Mouse (Mus musculus): ENCODE results near the gene Chek1. TPM values are rescaled to one million over a fixed set of nuclear protein-coding genes. Genes with fewer than 3 reads are reported as not detected.
A peak's percentile ranks its signal among the peaks of the same experiment; 100 is the strongest.

Gene Chek1
- polyA plus RNA-seq (2015; fragmentation: Nextera tagmentation; extraction: Ambion mirVana) = 19.2 and 23.5 TPM in 2 replicates

- H3K9ac ChIP-seq (ENCODE audit: low read depth, low read length) = peak within 1 kb of the TSS; percentile 66
- no peaks in the 10 kb centered on the region for H3K9me3 ChIP-seq (replicated peaks; ENCODE audit: low read length)
- H3K4me2 ChIP-seq (ENCODE audit: low read length) = peak within 1 kb of the TSS; percentile 93
- H3K27ac ChIP-seq = peak within 1 kb of the TSS; percentile 74
- no peak for DNase-seq (ENCODE audit: low spot score)
- no peak for ATAC-seq (replicated peaks; ENCODE audit: low FRiP score, low read depth)
- WGBS = 4% methylated on average over 12 of the region's 12 CpGs
- no peaks in the 10 kb centered on the region for H3K4me1 ChIP-seq (replicated peaks; ENCODE audit: insufficient read depth, low read length)
- H3K27me3 ChIP-seq (ENCODE audit: insufficient read depth, low read length) = no peaks in the 10 kb centered on the region
- H3K4me3 ChIP-seq (replicated peaks; ENCODE audit: low read depth, low read length) = peak within 1 kb of the TSS; percentile 69
- H3K36me3 ChIP-seq (ENCODE audit: insufficient read depth, low read length) = 0 out of 2 replicates have a peak, but pooled peaks cover 8% of the 10 kb centered on the region
- no peak for TF ChIP-seq CTCF (IDR thresholded peaks at IDR 0.05; ENCODE audit: low read depth)
These were observed at the start of gene Chek1 for GRCm38 (mm10) chr9:36727034-36727755. Chek1 (minus strand) TSS chr9:36727065.

DNA sequence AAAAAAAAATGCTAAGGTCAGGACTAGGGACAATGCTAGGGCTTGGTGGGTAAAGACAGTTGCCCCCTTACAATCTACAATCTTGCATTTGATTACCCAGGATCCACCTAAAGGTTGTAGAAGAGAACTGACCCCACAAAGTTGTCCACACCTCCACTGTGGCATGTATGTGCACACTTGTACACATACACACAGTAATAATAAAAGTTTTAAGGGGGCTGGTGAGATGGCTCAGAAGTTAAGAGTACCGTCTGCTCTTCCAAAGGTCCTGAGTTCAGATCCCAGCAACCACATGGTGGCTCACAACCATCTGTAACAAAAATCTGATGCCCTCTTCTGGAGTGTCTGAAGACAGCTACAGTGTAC, 42.2 kb upstream of the Chek1 start:
- Histone ChIP-seq H3K9ac (ENCODE audit: low read depth, low read length) (no peak overlapping the region), H3K9me3 (replicated peaks; ENCODE audit: low read length) (no peaks in the 10 kb centered on the region), H3K36me3 (ENCODE audit: insufficient read depth, low read length) (0 out of 2 replicates have a peak, but pooled peaks cover 2% of the 10 kb centered on the region), H3K27me3 (ENCODE audit: insufficient read depth, low read length) (no peaks in the 10 kb centered on the region), H3K27ac (no peak overlapping the region), H3K4me2 (ENCODE audit: low read length) (peak overlapping the region; percentile 87; the same call in 1 of the 2 replicates), H3K4me1 (replicated peaks; ENCODE audit: insufficient read depth, low read length) (peaks cover 6% of the 10 kb centered on the region; the same call in 1 of the 2 replicates), H3K4me3 (replicated peaks; ENCODE audit: low read depth, low read length) (no peak overlapping the region)
- ATAC-seq (replicated peaks; ENCODE audit: low FRiP score, low read depth) (no peak), DNase-seq (ENCODE audit: low spot score) (no peak)
- 88% methylated on average over 1 of the region's 1 CpGs for WGBS
- no peak for TF ChIP-seq CTCF (IDR thresholded peaks at IDR 0.05; ENCODE audit: low read depth)

- no peak for DNase-seq (ENCODE audit: low spot score)
- 0 out of 2 replicates have a peak, but pooled peaks cover 4% of the 10 kb centered on the region for H3K36me3 ChIP-seq (ENCODE audit: insufficient read depth, low read length)
- peak overlapping the region; percentile 87 for H3K4me2 ChIP-seq (ENCODE audit: low read length)
- H3K4me3 ChIP-seq (replicated peaks; ENCODE audit: low read depth, low read length) = peak overlapping the region; percentile 64
- 12% methylated on average over 25 of the region's 25 CpGs for WGBS
- no peaks in the 10 kb centered on the region for H3K27me3 ChIP-seq (ENCODE audit: insufficient read depth, low read length)
- peaks cover 6% of the 10 kb centered on the region; the same call in 1 of the 2 replicates for H3K4me1 ChIP-seq (replicated peaks; ENCODE audit: insufficient read depth, low read length)
- H3K9me3 ChIP-seq (replicated peaks; ENCODE audit: low read length) = no peaks in the 10 kb centered on the region
- no peak for TF ChIP-seq CTCF (IDR thresholded peaks at IDR 0.05; ENCODE audit: low read depth)
- peak; percentile 2; the same call in 1 of the 2 replicates for ATAC-seq (replicated peaks; ENCODE audit: low FRiP score, low read depth)
- peak overlapping the region; percentile 97 for H3K27ac ChIP-seq
- H3K9ac ChIP-seq (ENCODE audit: low read depth, low read length) = peak overlapping the region; percentile 78
These were observed 41.5 kb upstream of the Chek1 start for GRCm38 (mm10) chr9:36768156-36769047.

GRCm38 (mm10) chr9:36767203-36768143, 40.6 kb upstream of the Chek1 start, which contains the start of gene Stt3a:
Stt3a (minus strand) TSS chr9:36767679.
- H3K4me2 ChIP-seq (ENCODE audit: low read length) = peak within 1 kb of the TSS; percentile 87
- no peak for TF ChIP-seq CTCF (IDR thresholded peaks at IDR 0.05; ENCODE audit: low read depth)
- H3K9ac ChIP-seq (ENCODE audit: low read depth, low read length) = peak within 1 kb of the TSS; percentile 91
- H3K4me1 ChIP-seq (replicated peaks; ENCODE audit: insufficient read depth, low read length) = peaks cover 6% of the 10 kb centered on the region; the same call in 1 of the 2 replicates
- 0 out of 2 replicates have a peak, but pooled peaks cover 6% of the 10 kb centered on the region for H3K36me3 ChIP-seq (ENCODE audit: insufficient read depth, low read length)
- H3K4me3 ChIP-seq (replicated peaks; ENCODE audit: low read depth, low read length) = peak within 1 kb of the TSS; percentile 98
- peak within 1 kb of the TSS; percentile 97 for H3K27ac ChIP-seq
- WGBS = under 1% methylated on average over 58 of the region's 60 CpGs
- ATAC-seq (replicated peaks; ENCODE audit: low FRiP score, low read depth) = peak; percentile 100
- peak; percentile 100 for DNase-seq (ENCODE audit: low spot score)
- H3K9me3 ChIP-seq (replicated peaks; ENCODE audit: low read length) = no peaks in the 10 kb centered on the region
- no peaks in the 10 kb centered on the region for H3K27me3 ChIP-seq (ENCODE audit: insufficient read depth, low read length)

DNA sequence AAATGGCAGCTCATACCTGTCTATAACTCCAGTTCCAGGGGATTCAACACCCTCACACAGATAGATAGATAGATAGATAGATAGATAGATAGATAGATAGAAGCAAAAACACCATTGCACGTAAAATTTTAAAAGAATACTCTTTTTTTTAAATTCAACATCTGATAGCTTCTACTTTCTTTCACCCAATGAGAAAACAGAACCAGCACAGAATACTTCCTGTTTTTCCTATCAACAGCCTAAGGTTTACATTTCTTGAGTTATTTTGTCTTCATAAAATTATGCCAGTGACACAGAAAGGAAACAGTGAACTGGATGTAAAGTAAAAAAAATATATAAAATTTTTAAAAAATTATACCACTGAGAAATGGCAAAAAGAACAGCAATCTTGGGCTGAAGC, 37.5 kb upstream of the Chek1 start:
- Histone ChIP-seq H3K4me2 (ENCODE audit: low read length) (no peak overlapping the region), H3K4me3 (replicated peaks; ENCODE audit: low read depth, low read length) (no peak overlapping the region), H3K36me3 (ENCODE audit: insufficient read depth, low read length) (peaks cover 20% of the 10 kb centered on the region), H3K9ac (ENCODE audit: low read depth, low read length) (no peak overlapping the region), H3K4me1 (replicated peaks; ENCODE audit: insufficient read depth, low read length) (peaks cover 6% of the 10 kb centered on the region; the same call in 1 of the 2 replicates), H3K9me3 (replicated peaks; ENCODE audit: low read length) (no peaks in the 10 kb centered on the region), H3K27ac (no peak overlapping the region), H3K27me3 (ENCODE audit: insufficient read depth, low read length) (no peaks in the 10 kb centered on the region)
- no peak for DNase-seq (ENCODE audit: low spot score)
- ATAC-seq (replicated peaks; ENCODE audit: low FRiP score, low read depth) = no peak
- no peak for TF ChIP-seq CTCF (IDR thresholded peaks at IDR 0.05; ENCODE audit: low read depth)
- 91% methylated on average over 1 of the region's 1 CpGs for WGBS

Measured in kidney, postnatal 0 days (tissue).